Comparison of ENCODE assay signal across 9 mouse cellular contexts in the genomic region with DNA sequence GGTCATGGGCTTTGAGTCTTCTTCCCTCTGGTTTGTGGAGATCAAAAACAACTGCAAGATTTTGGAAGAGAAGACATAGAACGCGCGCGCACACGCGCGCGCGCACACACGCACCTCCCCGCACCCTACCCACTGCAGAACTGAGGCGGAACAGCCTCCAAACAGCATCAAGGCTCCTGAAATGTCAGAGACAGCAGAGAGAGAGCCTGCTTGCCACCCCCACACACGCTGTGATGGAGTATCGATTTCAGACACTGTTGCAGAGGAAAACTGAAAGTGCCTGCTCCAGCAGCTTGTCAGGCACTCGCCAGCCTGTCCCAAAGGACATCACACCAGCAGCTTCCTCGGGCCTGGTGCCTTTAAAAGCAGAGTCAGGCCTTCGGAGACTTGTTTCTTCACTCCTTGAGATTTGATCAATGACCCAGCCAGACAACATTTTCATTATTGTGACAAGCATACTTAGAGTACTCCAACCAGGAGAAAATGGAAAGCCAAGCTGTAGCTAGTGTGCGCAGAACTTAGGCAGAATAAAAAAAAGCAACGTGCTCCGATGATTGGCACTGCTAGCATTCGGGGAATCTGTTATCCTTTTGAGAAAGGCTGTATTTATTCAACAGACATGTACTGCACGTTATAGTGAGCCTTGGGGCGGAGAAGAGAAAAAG.
DNase-seq lines count a peak whose midpoint lies in the region; ATAC-seq and TF ChIP-seq lines count a peak whose summit lies in the region.
"Had no signal": no experiment of that assay in that cellular context is flagged by ENCODE, and none has a peak within 500 bp of the region (broad histone marks: within the 10 kb centered on the region; RNA-seq: fewer than 3 reads in every experiment).

No protein-coding gene starts in this region.

- no peaks in the 10 kb centered on the region for H3K9me3 ChIP-seq in embryonic facial prominence, embryonic 11.5 days (replicated peaks; ENCODE audit: control insufficient read depth, low read length)

- 66% methylated on average over 23 of the region's 23 CpGs for WGBS in embryonic facial prominence, embryonic 11.5 days

- H3K27ac ChIP-seq in embryonic facial prominence, embryonic 11.5 days (replicated peaks; ENCODE audit: low read depth, low read length): no peak overlapping the region
- peak overlapping the region; percentile 58 for H3K27ac ChIP-seq in layer of hippocampus, adult 2 months

- peak; percentile 12 to 29 for DNase-seq in kidney, postnatal 4 days
- DNase-seq in kidney, adult 8-10 months: no peak
- DNase-seq in embryonic facial prominence, embryonic 11.5 days (ENCODE audit: low spot score): peak; percentile 16
- peak; percentile 61 to 82 for DNase-seq in layer of hippocampus, adult 2 months (ENCODE audit: low spot score in 2 of 2)
- peak; percentile 20 for DNase-seq in right cerebral cortex, postnatal 14 days
- no peak for DNase-seq in ovary, postnatal 36 days (ENCODE audit: low spot score)
- DNase-seq in adrenal gland, adult 18-20 months (ENCODE audit: low spot score in 2 of 2): no peak
- DNase-seq in gastrocnemius, postnatal 10 days: no peak
- DNase-seq: lung, adult 18-20 months had no signal

- 0 out of 2 replicates have a peak, but pooled peaks have one; percentile 52 for ATAC-seq in embryonic facial prominence, embryonic 11.5 days (replicated peaks; ENCODE audit: insufficient number of reproducible peaks, low FRiP score, low TSS enrichment, low read depth)

- H3K9ac ChIP-seq in embryonic facial prominence, embryonic 11.5 days (replicated peaks; ENCODE audit: low read length): no peak overlapping the region

- H3K36me3 ChIP-seq in embryonic facial prominence, embryonic 11.5 days (replicated peaks; ENCODE audit: control insufficient read depth, insufficient read depth, low read depth, low read length): no peaks in the 10 kb centered on the region

- no peak overlapping the region for H3K4me3 ChIP-seq in embryonic facial prominence, embryonic 11.5 days (ENCODE audit: low read depth, low read length)
- peak overlapping the region; percentile 34; the same call in 1 of the 2 replicates for H3K4me3 ChIP-seq in layer of hippocampus, adult 2 months

- TF ChIP-seq CTCF in layer of hippocampus, adult 2 months (conservative IDR thresholded peaks at IDR 0.05): no peak

- H3K4me1 ChIP-seq in embryonic facial prominence, embryonic 11.5 days (ENCODE audit: control insufficient read depth, insufficient read depth, low read length): peaks cover 2% of the 10 kb centered on the region

- no peak overlapping the region for H3K4me2 ChIP-seq in embryonic facial prominence, embryonic 11.5 days (ENCODE audit: low read depth, low read length)

- no peaks in the 10 kb centered on the region for H3K27me3 ChIP-seq in embryonic facial prominence, embryonic 11.5 days (ENCODE audit: control insufficient read depth, insufficient read depth, low read length)

Comparison
In these comparisons a context has a peak if more than half of its experiments do, and no peak if none do; other contexts are left out.
1. DNase-seq: peak in kidney, postnatal 4 days (2 of 2), embryonic facial prominence, embryonic 11.5 days (single experiment), layer of hippocampus, adult 2 months (2 of 2) and right cerebral cortex, postnatal 14 days (single experiment); none in kidney, adult 8-10 months (0 of 2), ovary, postnatal 36 days (single experiment), adrenal gland, adult 18-20 months (0 of 2) and gastrocnemius, postnatal 10 days (single experiment).